Comparison of ENCODE assay signal across 8 mouse cellular contexts in genomic region chr7:142471884-142472570, GRCm38 (mm10). TPM values are rescaled to one million over a fixed set of nuclear protein-coding genes. Genes with fewer than 3 reads are reported as not detected.
DNase-seq lines count a peak whose midpoint lies in the region; ATAC-seq and TF ChIP-seq lines count a peak whose summit lies in the region.

No protein-coding gene starts in this region.

- peak; percentile 84 for TF ChIP-seq POLR2A in myocyte (IDR thresholded peaks at IDR 0.05; ENCODE audit: insufficient read length, low read depth)

- TF ChIP-seq CTCF in lung, embryonic 14.5 days (IDR thresholded peaks at IDR 0.05; ENCODE audit: low read depth), result no peak

- H3K27ac ChIP-seq in lung, embryonic 14.5 days (ENCODE audit: low read depth), result peak overlapping the region; percentile 97
- peak overlapping the region; percentile 60 for H3K27ac ChIP-seq in embryonic facial prominence, embryonic 11.5 days (replicated peaks; ENCODE audit: low read depth, low read length)

- H3K4me2 ChIP-seq in lung, embryonic 14.5 days, result peak overlapping the region; percentile 61
- H3K4me2 ChIP-seq in embryonic facial prominence, embryonic 11.5 days (ENCODE audit: low read depth, low read length), result no peak overlapping the region
- peak overlapping the region; percentile 94 for H3K4me2 ChIP-seq in myocyte (ENCODE audit: low read depth)

- H3ac ChIP-seq in myocyte (ENCODE audit: control insufficient read depth, insufficient read length), result peak overlapping the region; percentile 70

- peak overlapping the region; percentile 36 for H3K4me3 ChIP-seq in lung, embryonic 14.5 days (ENCODE audit: low read depth, low read length)
- H3K4me3 ChIP-seq in embryonic facial prominence, embryonic 11.5 days (ENCODE audit: low read depth, low read length), result no peak overlapping the region
- peak overlapping the region; percentile 86 for H3K4me3 ChIP-seq in myocyte

- no peaks in the 10 kb centered on the region for H3K27me3 ChIP-seq in lung, embryonic 14.5 days (ENCODE audit: insufficient read depth, low read length)
- H3K27me3 ChIP-seq in embryonic facial prominence, embryonic 11.5 days (ENCODE audit: control insufficient read depth, insufficient read depth, low read length), result no peaks in the 10 kb centered on the region; the same call in 1 of the 2 replicates
- H3K27me3 ChIP-seq in myocyte (ENCODE audit: control insufficient read depth, insufficient read depth, insufficient read length), result no peaks in the 10 kb centered on the region

- peaks cover 29% of the 10 kb centered on the region for H3K4me1 ChIP-seq in lung, embryonic 14.5 days (ENCODE audit: insufficient read depth)
- H3K4me1 ChIP-seq in embryonic facial prominence, embryonic 11.5 days (ENCODE audit: control insufficient read depth, insufficient read depth, low read length), result peaks cover 12% of the 10 kb centered on the region

- H3K9me3 ChIP-seq in lung, embryonic 14.5 days (ENCODE audit: low read depth, low read length), result no peaks in the 10 kb centered on the region
- H3K9me3 ChIP-seq in embryonic facial prominence, embryonic 11.5 days (replicated peaks; ENCODE audit: control insufficient read depth, low read length), result no peaks in the 10 kb centered on the region

- ATAC-seq in lung, embryonic 14.5 days (ENCODE audit: insufficient read depth), result peak; percentile 15; the same call in 1 of the 2 replicates
- ATAC-seq in embryonic facial prominence, embryonic 11.5 days (replicated peaks; ENCODE audit: insufficient number of reproducible peaks, low FRiP score, low TSS enrichment, low read depth), result 0 out of 2 replicates have a peak, but pooled peaks have one; percentile 10

- DNase-seq in lung, embryonic 14.5 days, result no peak
- DNase-seq in lung, postnatal 36 days, result no peak
- no peak for DNase-seq in embryonic facial prominence, embryonic 11.5 days (ENCODE audit: low spot score)
- peak; percentile 74 to 77 for DNase-seq in heart, postnatal 10 days
- no peak for DNase-seq in right cerebral cortex, adult 18-20 months
- no peak for DNase-seq in retina, postnatal 1 day
- DNase-seq in cerebellum, adult 9-11 months, result no peak

- H3K36me3 ChIP-seq in lung, embryonic 14.5 days (ENCODE audit: insufficient read depth), result no peaks in the 10 kb centered on the region
- no peaks in the 10 kb centered on the region for H3K36me3 ChIP-seq in embryonic facial prominence, embryonic 11.5 days (replicated peaks; ENCODE audit: control insufficient read depth, insufficient read depth, low read depth, low read length)
- H3K36me3 ChIP-seq in myocyte (ENCODE audit: control insufficient read depth, insufficient read depth), result no peaks in the 10 kb centered on the region

- peak overlapping the region; percentile 72 for H3K9ac ChIP-seq in lung, embryonic 14.5 days
- H3K9ac ChIP-seq in embryonic facial prominence, embryonic 11.5 days (replicated peaks; ENCODE audit: low read length), result peak overlapping the region; percentile 39

- peaks cover 56% of the 10 kb centered on the region for H3K79me2 ChIP-seq in myocyte (ENCODE audit: control insufficient read depth, insufficient read depth)

- intact Hi-C loops in heart, postnatal 10 days (cut with DNase I), result no loop called here

- 34% methylated on average over 15 of the region's 15 CpGs for WGBS in lung, embryonic 14.5 days
- WGBS in embryonic facial prominence, embryonic 11.5 days, result 30% methylated on average over 15 of the region's 15 CpGs

TF ChIP-seq in myocyte, 11 proteins besides CTCF, POLR2A, EP300 and RAD21:
- TF ChIP-seq REST (IDR thresholded peaks at IDR 0.05; ENCODE audit: insufficient read depth, insufficient read length) (no peak), E2F4 (IDR thresholded peaks at IDR 0.05; ENCODE audit: insufficient read depth) (no peak), TCF3 (IDR thresholded peaks at IDR 0.05; ENCODE audit: insufficient read length, low read depth) (no peak), MAX (IDR thresholded peaks at IDR 0.05; ENCODE audit: low read depth) (no peak), SRF (IDR thresholded peaks at IDR 0.05; ENCODE audit: control insufficient read depth, insufficient read length, low read depth) (no peak), CEBPB (IDR thresholded peaks at IDR 0.05; ENCODE audit: insufficient read depth, poor library complexity, severe bottlenecking) (no peak), POLR2AphosphoS2 (IDR thresholded peaks at IDR 0.05; ENCODE audit: insufficient read length, low read depth) (peak; percentile 85), MYOG (IDR thresholded peaks at IDR 0.05; ENCODE audit: control insufficient read depth in 1 of 3, insufficient read depth in 1 of 3, insufficient read length in 2 of 3, low read depth in 2 of 3) (peak in 1 of 3 experiments; percentile 77), MYOD1 (IDR thresholded peaks at IDR 0.05; ENCODE audit: control insufficient read depth in 1 of 3, insufficient read length in 2 of 3, low read depth in 2 of 3) (peak in 2 of 3 experiments; percentile 35 to 73), TCF12 (IDR thresholded peaks at IDR 0.05; ENCODE audit: insufficient read depth, poor library complexity, severe bottlenecking) (no peak), USF1 (IDR thresholded peaks at IDR 0.05; ENCODE audit: low read depth) (no peak)
TF ChIP-seq in myocyte: peak in this region for 3.

RNA-seq across cellular contexts. Expression of gene Lsp1, which starts 11.4 kb away (rescaled TPM):
- 98.0 and 99.6 TPM in 2 replicates for polyA plus RNA-seq in lung, embryonic 14.5 days (2014; fragmentation: Nextera tagmentation; extraction: Ambion mirVana)
- 23.3 and 23.7 TPM in 2 replicates for polyA plus RNA-seq in embryonic facial prominence, embryonic 11.5 days (2014; fragmentation: Nextera tagmentation; extraction: Ambion mirVana)
- total RNA-seq in heart, postnatal 10 days (2021), result 100 to 1,000 TPM; 111 to 116 TPM
- 298 TPM for polyA plus RNA-seq in myocyte (2012; fragmentation: generic; extraction: Trizol)

RNA-seq across cellular contexts. Expression of gene Tnnt3, which starts 26.6 kb away (rescaled TPM):
- 1.5 and 2.5 TPM in 2 replicates for polyA plus RNA-seq in lung, embryonic 14.5 days (2014; fragmentation: Nextera tagmentation; extraction: Ambion mirVana)
- 1.5 and 2.8 TPM in 2 replicates for polyA plus RNA-seq in embryonic facial prominence, embryonic 11.5 days (2014; fragmentation: Nextera tagmentation; extraction: Ambion mirVana)
- total RNA-seq in heart, postnatal 10 days (2021), result 1 to 10 TPM in 1 of 2 experiments, under 1 TPM in 1; 0.67 to 1.8 TPM
- polyA plus RNA-seq in myocyte (2012; fragmentation: generic; extraction: Trizol), result 2,107 TPM

RNA-seq across cellular contexts. Expression of gene Tnni2, which starts 30.4 kb away (rescaled TPM):
- polyA plus RNA-seq in lung, embryonic 14.5 days (2014; fragmentation: Nextera tagmentation; extraction: Ambion mirVana), result 0.86 and 1.6 TPM in 2 replicates
- polyA plus RNA-seq in embryonic facial prominence, embryonic 11.5 days (2014; fragmentation: Nextera tagmentation; extraction: Ambion mirVana), result 1.4 and 2.7 TPM in 2 replicates
- total RNA-seq in heart, postnatal 10 days (2021), result 1 to 10 TPM; 1.9 to 4.3 TPM
- polyA plus RNA-seq in myocyte (2012; fragmentation: generic; extraction: Trizol), result 3,238 TPM

RNA-seq across cellular contexts. Expression of gene Syt8, which starts 37.4 kb away (rescaled TPM):
- polyA plus RNA-seq in lung, embryonic 14.5 days (2014; fragmentation: Nextera tagmentation; extraction: Ambion mirVana), result not detected in 2 replicates
- 0.52 TPM in 1 of 2 replicates, not detected in the other for polyA plus RNA-seq in embryonic facial prominence, embryonic 11.5 days (2014; fragmentation: Nextera tagmentation; extraction: Ambion mirVana)
- total RNA-seq in heart, postnatal 10 days (2021), result not detected
- 14.5 TPM for polyA plus RNA-seq in myocyte (2012; fragmentation: generic; extraction: Trizol)

Comparison
In these comparisons a context has a peak if more than half of its experiments do, and no peak if none do; other contexts are left out.
1. DNase-seq: peak in heart, postnatal 10 days (2 of 2); none in lung, embryonic 14.5 days (single experiment), lung, postnatal 36 days (single experiment), embryonic facial prominence, embryonic 11.5 days (single experiment), right cerebral cortex, adult 18-20 months (single experiment), retina, postnatal 1 day (single experiment) and cerebellum, adult 9-11 months (single experiment).
2. RNA of gene Tnnt3, which starts 26.6 kb away (polyA plus RNA-seq): 2,107 TPM in myocyte (single experiment); 1.5 to 2.8 TPM in embryonic facial prominence, embryonic 11.5 days and 1.5 to 2.5 TPM in lung, embryonic 14.5 days; every median in the first group is over 100 times any median in the second.
3. RNA of gene Tnni2, which starts 30.4 kb away (polyA plus RNA-seq): 3,238 TPM in myocyte (single experiment); 1.4 to 2.7 TPM in embryonic facial prominence, embryonic 11.5 days and 0.86 to 1.6 TPM in lung, embryonic 14.5 days; every median in the first group is over 100 times any median in the second.